Mouse (Mus musculus): ENCODE data around the gene Ldb3. TPM values are rescaled to one million over a fixed set of nuclear protein-coding genes. Genes with fewer than 3 reads are reported as not detected.
A peak's percentile ranks its signal among the peaks of the same experiment; 100 is the strongest.

Ldb3 gene
- total and polyA plus RNA-seq, 2 experiments from 2014 or later, result 376 to 526 TPM

DNA sequence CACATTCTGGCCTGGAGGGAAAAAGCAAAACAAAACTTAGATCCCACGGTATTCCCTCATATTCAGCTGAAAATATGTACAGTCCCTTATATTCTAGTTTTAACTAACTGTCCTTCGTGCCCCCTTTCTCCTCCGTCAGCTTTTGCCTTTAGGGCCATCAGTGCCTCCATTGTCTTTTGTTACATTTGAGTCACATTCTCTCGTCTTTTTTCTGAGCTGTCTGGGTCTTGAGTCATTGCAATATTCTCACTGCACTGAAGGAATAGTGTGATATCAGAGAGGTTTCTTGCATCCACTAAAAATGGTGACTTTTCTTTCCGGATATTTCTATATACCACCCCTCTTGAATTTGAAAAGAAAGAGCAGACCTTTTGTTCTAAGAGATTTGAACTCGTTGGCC lies 84.7 kb downstream of the Ldb3 start:
- Histone ChIP-seq H3K27ac (ENCODE audit: low read depth) (peak overlapping the region; percentile 100), H3K4me2 (ENCODE audit: low read depth, low read length) (peak overlapping the region; percentile 89; the same call in 1 of the 2 replicates), H3K4me1 (ENCODE audit: control insufficient read depth, insufficient read depth) (peaks cover 39% of the 10 kb centered on the region), H3K27me3 (ENCODE audit: control insufficient read depth, insufficient read depth, low read length) (peaks cover 15% of the 10 kb centered on the region; the same call in 1 of the 2 replicates), H3K9ac (replicated peaks; ENCODE audit: low read depth, low read length) (no peak overlapping the region), H3K4me3 (ENCODE audit: low read depth, low read length) (no peak overlapping the region), H3K9me3 (replicated peaks; ENCODE audit: control insufficient read depth, low read length) (no peaks in the 10 kb centered on the region), H3K36me3 (replicated peaks; ENCODE audit: control insufficient read depth, insufficient read depth, low read length) (no peaks in the 10 kb centered on the region)
- DNase-seq (ENCODE audit: low spot score) (no peak), ATAC-seq (ENCODE audit: insufficient read depth, low read depth) (no peak)
- TF ChIP-seq EP300 (IDR thresholded peaks at IDR 0.05; ENCODE audit: low read depth), result no peak
- no peak for TF ChIP-seq CTCF (IDR thresholded peaks at IDR 0.05; ENCODE audit: low read depth)
- 69% methylated on average over 6 of the region's 6 CpGs for WGBS

- Histone ChIP-seq H3K4me3 (ENCODE audit: low read depth, low read length) (peak within 1 kb of the TSS; percentile 85), H3K27me3 (ENCODE audit: control insufficient read depth, insufficient read depth, low read length) (peaks cover 12% of the 10 kb centered on the region; the same call in 1 of the 2 replicates), H3K9ac (replicated peaks; ENCODE audit: low read depth, low read length) (peak within 1 kb of the TSS; percentile 100), H3K4me2 (ENCODE audit: low read depth, low read length) (peak within 1 kb of the TSS; percentile 89), H3K27ac (ENCODE audit: low read depth) (peak within 1 kb of the TSS; percentile 100), H3K36me3 (replicated peaks; ENCODE audit: control insufficient read depth, insufficient read depth, low read length) (no peaks in the 10 kb centered on the region), H3K4me1 (ENCODE audit: control insufficient read depth, insufficient read depth) (peaks cover 44% of the 10 kb centered on the region), H3K9me3 (replicated peaks; ENCODE audit: control insufficient read depth, low read length) (no peaks in the 10 kb centered on the region)
- no peak for TF ChIP-seq EP300 (IDR thresholded peaks at IDR 0.05; ENCODE audit: low read depth)
- no peak for TF ChIP-seq CTCF (IDR thresholded peaks at IDR 0.05; ENCODE audit: low read depth)
- 12% methylated on average over 15 of the region's 15 CpGs for WGBS
- no peak; the same call in 1 of the 2 replicates for ATAC-seq (ENCODE audit: insufficient read depth, low read depth)
- peak; percentile 91 for DNase-seq (ENCODE audit: low spot score)
Measured at GRCm38 (mm10) chr14:34503325-34503647, 85.2 kb downstream of the Ldb3 start, which contains the start of gene Bmpr1a. Gene Bmpr1a, minus strand, starts transcription at chr14:34503341.

DNA sequence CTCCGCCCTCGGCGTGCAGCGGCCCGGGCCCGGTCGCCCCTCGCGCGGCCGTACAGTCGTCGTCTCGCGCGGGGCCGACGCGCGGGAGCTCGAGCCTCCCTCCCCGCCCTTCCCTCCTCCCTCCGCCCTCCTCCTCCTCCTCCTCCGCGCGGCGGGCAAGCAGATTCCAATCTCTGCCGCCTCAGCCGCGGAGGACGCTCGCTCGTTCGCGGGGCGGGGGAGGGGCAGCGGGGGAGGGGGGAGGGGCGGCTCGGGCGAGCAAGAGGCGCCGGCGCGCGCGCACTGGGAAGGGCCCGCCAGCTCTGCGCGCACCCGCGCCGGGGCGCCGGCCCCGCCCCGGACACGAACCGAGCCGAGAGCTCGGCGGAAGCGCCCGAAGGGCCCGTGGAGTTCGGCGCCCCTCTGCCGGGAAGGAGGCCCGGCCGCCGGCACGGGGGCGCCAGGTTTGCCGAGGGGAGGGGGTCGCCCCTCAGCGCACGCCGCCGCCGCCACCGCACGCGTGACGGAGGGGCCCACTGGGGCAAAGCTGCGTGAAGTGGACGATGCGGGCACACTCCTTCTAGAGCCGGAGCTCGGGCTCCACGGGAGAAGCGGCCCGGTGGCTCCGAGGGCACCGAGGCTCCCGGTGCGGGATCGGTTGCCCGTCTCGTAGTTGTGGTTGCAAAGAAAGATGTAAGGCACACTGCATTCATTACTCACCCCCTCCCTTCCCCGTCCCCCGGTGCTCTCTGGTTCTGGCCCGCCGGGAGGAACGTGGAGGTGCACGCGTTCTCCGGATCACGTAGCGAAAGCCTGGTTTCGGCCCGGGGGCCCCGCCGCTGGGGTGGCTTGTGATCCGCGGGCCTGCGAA lies 85.8 kb downstream of the Ldb3 start:
- DNase-seq (ENCODE audit: low spot score), result peak; percentile 78
- peak; percentile 86 for ATAC-seq (ENCODE audit: insufficient read depth, low read depth)

DNA sequence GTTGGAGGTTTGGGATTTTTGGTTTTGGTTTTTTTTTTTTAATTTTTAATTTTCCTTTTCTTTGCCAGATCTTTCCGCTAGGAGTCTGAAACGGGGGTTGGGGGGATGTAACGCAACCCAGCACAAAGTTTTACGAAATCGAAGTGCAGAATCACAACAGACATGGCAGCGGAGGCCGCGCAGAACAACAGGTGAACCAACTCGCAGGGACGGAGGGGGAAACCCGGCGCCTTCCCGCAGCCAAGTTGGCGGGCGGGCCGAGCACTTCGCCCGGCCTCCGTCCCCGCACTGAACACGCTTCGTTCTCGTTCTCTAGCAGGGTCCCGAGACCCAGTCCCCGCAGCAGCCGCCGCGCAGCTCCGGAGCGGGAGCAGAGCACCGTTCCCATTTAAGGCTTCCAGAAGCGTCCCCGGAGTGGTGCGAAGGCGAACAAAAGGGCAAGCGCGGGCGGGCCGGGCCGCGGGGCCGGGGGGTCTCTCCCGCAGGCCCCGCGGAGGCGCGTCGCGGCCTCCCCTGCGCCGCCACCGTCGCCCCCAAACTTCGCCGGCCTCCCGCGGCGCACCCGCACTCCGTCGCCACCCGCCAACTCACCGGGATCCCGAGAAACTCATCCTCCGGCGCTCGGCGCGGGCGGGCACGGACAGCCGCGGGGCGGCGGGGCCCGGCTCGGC lies 86.5 kb downstream of the Ldb3 start:
- Histone ChIP-seq H3K27ac (ENCODE audit: low read depth) (peak overlapping the region; percentile 100), H3K36me3 (replicated peaks; ENCODE audit: control insufficient read depth, insufficient read depth, low read length) (no peaks in the 10 kb centered on the region), H3K4me1 (ENCODE audit: control insufficient read depth, insufficient read depth) (peaks cover 52% of the 10 kb centered on the region), H3K4me2 (ENCODE audit: low read depth, low read length) (peak overlapping the region; percentile 89), H3K9me3 (replicated peaks; ENCODE audit: control insufficient read depth, low read length) (no peaks in the 10 kb centered on the region), H3K9ac (replicated peaks; ENCODE audit: low read depth, low read length) (peak overlapping the region; percentile 100), H3K27me3 (ENCODE audit: control insufficient read depth, insufficient read depth, low read length) (peaks cover 9% of the 10 kb centered on the region; the same call in 1 of the 2 replicates), H3K4me3 (ENCODE audit: low read depth, low read length) (peak overlapping the region; percentile 85)
- peak; percentile 27 for ATAC-seq (ENCODE audit: insufficient read depth, low read depth)
- WGBS, result 2% methylated on average over 69 of the region's 77 CpGs
- TF ChIP-seq EP300 (IDR thresholded peaks at IDR 0.05; ENCODE audit: low read depth) (no peak), CTCF (IDR thresholded peaks at IDR 0.05; ENCODE audit: low read depth) (no peak)
- no peak for DNase-seq (ENCODE audit: low spot score)

More for the DNA sequence above, 85.8 kb downstream of the Ldb3 start:
- peaks cover 11% of the 10 kb centered on the region; the same call in 1 of the 2 replicates for H3K27me3 ChIP-seq (ENCODE audit: control insufficient read depth, insufficient read depth, low read length)
- peak overlapping the region; percentile 100 for H3K9ac ChIP-seq (replicated peaks; ENCODE audit: low read depth, low read length)
- peak overlapping the region; percentile 85 for H3K4me3 ChIP-seq (ENCODE audit: low read depth, low read length)
- TF ChIP-seq CTCF (IDR thresholded peaks at IDR 0.05; ENCODE audit: low read depth), result no peak
- TF ChIP-seq EP300 (IDR thresholded peaks at IDR 0.05; ENCODE audit: low read depth), result peak; percentile 92; the same call in 1 of the 2 replicates
- H3K9me3 ChIP-seq (replicated peaks; ENCODE audit: control insufficient read depth, low read length), result no peaks in the 10 kb centered on the region
- H3K27ac ChIP-seq (ENCODE audit: low read depth), result peak overlapping the region; percentile 100
- 2% methylated on average over 80 of the region's 115 CpGs for WGBS
- peaks cover 48% of the 10 kb centered on the region for H3K4me1 ChIP-seq (ENCODE audit: control insufficient read depth, insufficient read depth)
- H3K36me3 ChIP-seq (replicated peaks; ENCODE audit: control insufficient read depth, insufficient read depth, low read length), result no peaks in the 10 kb centered on the region
- peak overlapping the region; percentile 89 for H3K4me2 ChIP-seq (ENCODE audit: low read depth, low read length)

- peaks cover 55% of the 10 kb centered on the region for H3K4me1 ChIP-seq (ENCODE audit: control insufficient read depth, insufficient read depth)
Measured at GRCm38 (mm10) chr14:34501447-34501803, 87.1 kb downstream of the Ldb3 start.

More at GRCm38 (mm10) chr14:34501447-34501803, 87.1 kb downstream of the Ldb3 start:
- Histone ChIP-seq H3K9ac (replicated peaks; ENCODE audit: low read depth, low read length) (peak overlapping the region; percentile 100), H3K27ac (ENCODE audit: low read depth) (peak overlapping the region; percentile 100), H3K27me3 (ENCODE audit: control insufficient read depth, insufficient read depth, low read length) (peaks cover 8% of the 10 kb centered on the region; the same call in 1 of the 2 replicates), H3K36me3 (replicated peaks; ENCODE audit: control insufficient read depth, insufficient read depth, low read length) (no peaks in the 10 kb centered on the region), H3K4me3 (ENCODE audit: low read depth, low read length) (peak overlapping the region; percentile 85), H3K4me2 (ENCODE audit: low read depth, low read length) (peak overlapping the region; percentile 89), H3K9me3 (replicated peaks; ENCODE audit: control insufficient read depth, low read length) (no peaks in the 10 kb centered on the region)
- no peak for ATAC-seq (ENCODE audit: insufficient read depth, low read depth)
- no peak for TF ChIP-seq EP300 (IDR thresholded peaks at IDR 0.05; ENCODE audit: low read depth)
- no peak for TF ChIP-seq CTCF (IDR thresholded peaks at IDR 0.05; ENCODE audit: low read depth)
- DNase-seq (ENCODE audit: low spot score), result no peak
- WGBS, result under 1% methylated on average over 16 of the region's 16 CpGs
